Mouse (Mus musculus) G1E (cell line): ENCODE measurements around the gene Tmeff2. TPM values are rescaled to one million over a fixed set of nuclear protein-coding genes. Genes with fewer than 3 reads are reported as not detected.
"Not testable (repeated sequence)": the region's sequence is repeated elsewhere in the genome, so short reads cannot be mapped to it uniquely, and the experiment has no call there.

Source experiments
- ATAC-seq: 2 replicates; pipeline ENCODE4 v1.8.0; 2016; ENCODE audit warnings: mild to moderate bottlenecking; ENCODE audit not compliant: insufficient number of reproducible peaks, poor library complexity, low FRiP score, severe bottlenecking; ENCODE audit errors: extremely low read depth
- DNase-seq: peaks from one replicate; pipeline ENCODE4 v3.0.0; 2012; ENCODE audit warnings: low spot score
- H3K27me3 ChIP-seq: 2 replicates; pipeline ENCODE4 v1.6.1; 2012; ENCODE audit warnings: mild to moderate bottlenecking, low read length, inconsistent platforms; ENCODE audit not compliant: insufficient read depth
- H3K36me3 ChIP-seq: replicated peaks from 2 replicates; pipeline ENCODE3; 2012; ENCODE audit warnings: mild to moderate bottlenecking, inconsistent platforms
- H3K4me1 ChIP-seq: 2 replicates; pipeline ENCODE4 v1.6.1; 2012; ENCODE audit warnings: low read depth, low read length, inconsistent platforms, mixed read lengths; ENCODE audit not compliant: insufficient read depth
- H3K4me3 ChIP-seq: 2 replicates; pipeline ENCODE4 v1.5.1; 2012; ENCODE audit warnings: low read depth, mild to moderate bottlenecking, inconsistent platforms, low read length, moderate library complexity, mixed read lengths
- H3K9me3 ChIP-seq: replicated peaks from 2 replicates; pipeline ENCODE4 v1.6.1; 2012; ENCODE audit warnings: inconsistent platforms
- CTCF ChIP-seq: IDR thresholded peaks from 2 replicates; pipeline ENCODE4 v1.5.1; 2012; ENCODE audit warnings: low read depth, low read length, inconsistent platforms, mixed read lengths
- GATA1 ChIP-seq: IDR thresholded peaks from 2 replicates; pipeline ENCODE4 v1.6.1; 2012; ENCODE audit warnings: borderline replicate concordance, low read length, inconsistent platforms, mixed read lengths
- GATA2 ChIP-seq: IDR thresholded peaks from 2 replicates; pipeline ENCODE4 v1.6.1; 2012; ENCODE audit warnings: low read depth, low read length, inconsistent platforms, borderline replicate concordance
- POLR2AphosphoS5 ChIP-seq: IDR thresholded peaks from 2 replicates; pipeline ENCODE4 v1.6.1; 2012; ENCODE audit warnings: low read depth, low read length, inconsistent platforms; ENCODE audit not compliant: insufficient replicate concordance
- TAL1 ChIP-seq: conservative IDR thresholded peaks from 2 replicates; pipeline ENCODE4 v1.6.1; 2012; ENCODE audit warnings: low read depth, low read length, inconsistent platforms, mixed read lengths
- polyA plus RNA-seq: library from polyadenylated mRNA; stranded (reverse); fragments of >175 nt; gene quantifications from 2 replicates; pipeline ENCODE4 v1.2.3, GENCODE M21; 2012
- total RNA-seq, 2 experiments: library from RNA; stranded (forward) in 1 of 2; stranded (reverse) in 1 of 2; fragments of 200-1000 nt in 1 of 2; fragments of >200 nt in 1 of 2; fragmentation: Nextera tagmentation in 1 of 2; gene quantifications; 2 replicates each; pipeline ENCODE4 v1.2.3; 2014 to 2017

The Tmeff2 gene
- total RNA-seq (2014; fragmentation: Nextera tagmentation) = not detected in 2 replicates
- 0.12 and 0.49 TPM in 2 replicates for total RNA-seq (2017)
- polyA plus RNA-seq = not detected in 2 replicates

- not testable (repeated sequence) for H3K27me3 ChIP-seq
These were observed at the start of gene Tmeff2 for GRCm38 (mm10) chr1:50900386-50900785. Tmeff2 (plus strand) TSS chr1:50900647.

GRCm38 (mm10) chr1:50861515-50861914, 38.9 kb upstream of the Tmeff2 start:
- no peak for ATAC-seq
- Histone ChIP-seq H3K36me3 (no peaks in the 10 kb centered on the region), H3K9me3 (no peaks in the 10 kb centered on the region), H3K4me1 (no peaks in the 10 kb centered on the region), H3K4me3 (no peak overlapping the region), H3K27me3 (no peaks in the 10 kb centered on the region)
- TF ChIP-seq GATA2 = no peak
- no peak for TF ChIP-seq GATA1
- no peak for TF ChIP-seq POLR2AphosphoS5
- no peak for TF ChIP-seq TAL1
- DNase-seq = no peak

More at GRCm38 (mm10) chr1:50900386-50900785, at the start of gene Tmeff2:
- not testable (repeated sequence) for H3K36me3 ChIP-seq, H3K4me3 ChIP-seq, ATAC-seq, DNase-seq, H3K9me3 ChIP-seq, H3K4me1 ChIP-seq

GRCm38 (mm10) chr1:50897696-50898095, 2.8 kb upstream of the Tmeff2 start:
- H3K27me3 ChIP-seq = no peaks in the 10 kb centered on the region
- H3K4me1 ChIP-seq = no peaks in the 10 kb centered on the region
- ATAC-seq = no peak
- H3K36me3 ChIP-seq = no peaks in the 10 kb centered on the region
- no peak overlapping the region for H3K4me3 ChIP-seq
- TF ChIP-seq GATA2 (no peak), CTCF (no peak), TAL1 (no peak), POLR2AphosphoS5 (no peak), GATA1 (no peak)
- H3K9me3 ChIP-seq = no peaks in the 10 kb centered on the region; the same call in 1 of the 2 replicates
- DNase-seq = no peak

- Histone ChIP-seq H3K36me3 (no peaks in the 10 kb centered on the region), H3K4me1 (peaks cover 4% of the 10 kb centered on the region; the same call in 1 of the 2 replicates), H3K4me3 (no peak overlapping the region), H3K9me3 (peaks cover 14% of the 10 kb centered on the region), H3K27me3 (peaks cover 18% of the 10 kb centered on the region; the same call in 1 of the 2 replicates)
- TF ChIP-seq TAL1 (no peak), POLR2AphosphoS5 (no peak), GATA2 (no peak), CTCF (no peak), GATA1 (no peak)
- no peak for DNase-seq
- no peak for ATAC-seq
These were observed 24.4 kb downstream of the Tmeff2 start for GRCm38 (mm10) chr1:50924838-50925355.

- TF ChIP-seq POLR2AphosphoS5 = no peak
- no peak for TF ChIP-seq TAL1
- no peak for TF ChIP-seq CTCF
- no peak for TF ChIP-seq GATA2
- no peak for TF ChIP-seq GATA1
- H3K27me3 ChIP-seq = peaks cover 18% of the 10 kb centered on the region; the same call in 1 of the 2 replicates
- ATAC-seq = no peak
These were observed 25.0 kb downstream of the Tmeff2 start for GRCm38 (mm10) chr1:50925356-50925921.

GRCm38 (mm10) chr1:50926374-50927060, 26.1 kb downstream of the Tmeff2 start:
- Histone ChIP-seq H3K27me3 (peaks cover 18% of the 10 kb centered on the region; the same call in 1 of the 2 replicates), H3K36me3 (no peaks in the 10 kb centered on the region), H3K9me3 (peaks cover 14% of the 10 kb centered on the region), H3K4me1 (peaks cover 4% of the 10 kb centered on the region; the same call in 1 of the 2 replicates), H3K4me3 (no peak overlapping the region)
- no peak for TF ChIP-seq GATA1
- TF ChIP-seq TAL1 = no peak
- no peak for TF ChIP-seq GATA2
- TF ChIP-seq CTCF = no peak
- TF ChIP-seq POLR2AphosphoS5 = no peak
- no peak for ATAC-seq
- no peak for DNase-seq

More at GRCm38 (mm10) chr1:50925356-50925921, 25.0 kb downstream of the Tmeff2 start:
- DNase-seq = no peak
- Histone ChIP-seq H3K4me3 (no peak overlapping the region), H3K36me3 (no peaks in the 10 kb centered on the region), H3K4me1 (peaks cover 4% of the 10 kb centered on the region; the same call in 1 of the 2 replicates), H3K9me3 (peaks cover 14% of the 10 kb centered on the region)
